Mouse (Mus musculus): ENCODE data around the gene Irgq. TPM values are rescaled to one million over a fixed set of nuclear protein-coding genes. Genes with fewer than 3 reads are reported as not detected.
"Not testable (repeated sequence)": the region's sequence is repeated elsewhere in the genome, so short reads cannot be mapped to it uniquely, and the experiment has no call there.

Irgq gene
- 8.4 and 12.5 TPM in 2 replicates for polyA plus RNA-seq (2016; fragmentation: Nextera tagmentation; extraction: Ambion mirVana)

DNA sequence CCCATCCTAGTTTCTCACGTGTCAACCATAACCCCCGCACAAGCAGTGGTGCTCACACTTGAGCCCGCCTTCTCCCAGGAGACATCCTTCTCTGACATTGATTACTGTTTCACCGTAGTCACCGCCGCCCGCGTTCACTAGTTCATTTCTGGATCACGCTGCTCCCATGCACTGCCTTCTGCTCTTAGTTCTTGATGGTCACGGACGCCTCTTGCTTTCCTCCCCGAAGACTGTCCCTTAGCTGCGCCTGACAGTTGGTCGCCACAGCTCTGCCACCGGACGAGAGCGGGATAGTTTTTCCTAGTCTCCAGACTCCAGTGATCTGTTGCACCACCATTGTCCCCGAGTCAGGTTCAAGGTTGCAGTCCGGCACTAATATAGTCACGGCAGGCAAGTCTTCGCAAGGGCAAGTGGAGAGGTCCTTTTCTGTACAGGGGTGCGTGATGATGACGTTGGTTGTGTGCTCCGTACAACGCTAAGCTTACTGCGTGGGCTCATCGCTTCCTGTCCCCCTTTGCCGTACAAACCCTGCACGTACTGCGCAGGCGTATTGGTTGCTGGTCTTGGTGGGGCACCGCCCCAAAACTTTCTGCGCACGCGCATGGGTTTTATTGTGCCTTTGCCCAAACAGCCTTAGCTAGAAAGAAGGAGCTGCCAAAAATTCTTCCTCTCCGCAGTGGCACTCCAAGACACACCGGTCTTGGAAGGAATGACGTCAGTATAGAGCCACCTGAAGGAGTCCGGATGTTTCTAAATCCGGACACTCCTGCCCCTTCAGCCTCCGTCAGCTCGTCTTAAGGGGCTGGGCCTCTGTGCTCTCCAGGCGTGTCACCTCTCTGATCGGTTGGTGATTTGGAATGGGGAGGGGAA lies at the start of gene Irgq:
Gene Irgq (plus strand): TSS at position 628 of the 870 bp plus-strand sequence.
- H3K27me3 ChIP-seq (ENCODE audit: low read depth, poor library complexity, severe bottlenecking): peaks cover 35% of the 10 kb centered on the region
- H3K4me3 ChIP-seq: peak within 1 kb of the TSS; percentile 77
- H3K36me3 ChIP-seq: peaks cover 23% of the 10 kb centered on the region
- H3K9me3 ChIP-seq (replicated peaks): no peaks in the 10 kb centered on the region
- peaks cover 43% of the 10 kb centered on the region for H3K4me1 ChIP-seq
- WGBS: 1% methylated on average over 44 of the region's 44 CpGs
- peak; percentile 97 for DNase-seq (ENCODE audit: low spot score)
- H3K27ac ChIP-seq (replicated peaks): peak within 1 kb of the TSS; percentile 87

DNA sequence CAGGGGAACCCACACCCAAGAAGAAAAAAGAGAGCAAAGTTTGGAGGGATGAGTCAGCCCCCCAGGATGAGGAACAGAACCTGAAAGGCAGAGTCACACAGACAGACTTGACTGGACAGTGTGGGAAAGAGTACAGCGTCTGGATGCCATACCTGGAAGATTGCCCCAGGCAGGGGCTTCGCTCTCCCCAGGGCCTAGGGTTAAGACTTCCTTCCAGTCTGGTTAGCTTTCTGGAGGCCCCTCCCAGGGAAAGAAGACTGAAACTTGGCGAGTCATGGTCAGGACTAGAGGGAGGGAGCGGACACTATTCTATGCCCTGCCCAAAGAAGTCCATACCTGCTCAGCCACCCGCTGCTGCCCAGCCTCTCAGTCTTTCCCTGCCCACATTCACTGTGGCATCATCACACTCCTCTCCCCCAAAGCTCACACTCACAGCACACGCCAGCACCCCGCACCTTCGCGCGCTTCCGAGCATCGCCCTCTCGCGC lies 49.5 kb upstream of the Irgq start:
- peak overlapping the region; percentile 87 for H3K4me3 ChIP-seq
- H3K36me3 ChIP-seq: no peaks in the 10 kb centered on the region
- H3K9me3 ChIP-seq (replicated peaks): no peaks in the 10 kb centered on the region
- peaks cover 59% of the 10 kb centered on the region for H3K27me3 ChIP-seq (ENCODE audit: low read depth, poor library complexity, severe bottlenecking)
- WGBS: 12% methylated on average over 14 of the region's 14 CpGs
- H3K27ac ChIP-seq (replicated peaks): peak overlapping the region; percentile 93
- H3K4me1 ChIP-seq: peaks cover 45% of the 10 kb centered on the region
- no peak for DNase-seq (ENCODE audit: low spot score)

DNA sequence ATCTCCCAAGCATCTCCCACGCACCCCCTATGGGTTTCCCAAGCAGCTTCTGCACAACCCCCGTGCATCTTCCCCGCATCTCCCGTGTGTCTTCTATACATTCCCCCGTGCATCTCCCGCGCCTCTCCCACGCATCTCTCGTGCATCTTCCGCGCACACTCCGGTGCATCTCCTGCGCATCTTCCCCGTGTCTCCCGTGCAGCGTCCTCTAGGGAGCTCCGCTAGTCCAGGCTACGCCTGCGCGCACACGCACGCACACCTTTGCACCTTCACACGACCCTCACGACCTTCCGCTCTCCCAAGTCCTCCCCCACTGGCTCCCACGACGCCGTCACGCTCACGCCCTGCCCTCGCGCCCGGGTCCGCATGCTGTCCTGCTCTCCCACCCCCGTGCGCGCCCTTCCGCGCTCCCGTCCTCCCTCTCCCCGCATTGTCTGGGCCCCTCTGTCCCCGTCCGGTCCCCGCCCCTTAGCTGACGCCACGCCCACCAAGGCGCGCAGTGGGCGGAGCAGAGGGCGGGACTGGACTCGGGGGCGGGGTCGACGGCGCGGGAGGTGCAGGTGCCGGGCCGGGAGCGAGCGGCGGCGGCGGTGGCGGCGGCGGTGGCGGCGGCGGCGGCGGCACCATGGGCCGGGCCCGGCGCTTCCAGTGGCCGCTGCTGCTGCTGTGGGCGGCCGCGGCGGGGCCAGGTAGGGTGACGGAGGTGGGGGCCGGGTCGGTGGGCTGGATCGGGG lies 48.8 kb upstream of the Irgq start, which contains the start of gene Cadm4:
Gene Cadm4 (plus strand): TSS at position 550 of the 734 bp plus-strand sequence.
- peak within 1 kb of the TSS; percentile 87 for H3K4me3 ChIP-seq
- peak within 1 kb of the TSS; percentile 93 for H3K27ac ChIP-seq (replicated peaks)
- H3K9me3 ChIP-seq (replicated peaks): no peaks in the 10 kb centered on the region
- H3K36me3 ChIP-seq: no peaks in the 10 kb centered on the region
- DNase-seq (ENCODE audit: low spot score): peak; percentile 92
- under 1% methylated on average over 81 of the region's 83 CpGs for WGBS
- peaks cover 59% of the 10 kb centered on the region for H3K27me3 ChIP-seq (ENCODE audit: low read depth, poor library complexity, severe bottlenecking)
- peaks cover 51% of the 10 kb centered on the region for H3K4me1 ChIP-seq

DNA sequence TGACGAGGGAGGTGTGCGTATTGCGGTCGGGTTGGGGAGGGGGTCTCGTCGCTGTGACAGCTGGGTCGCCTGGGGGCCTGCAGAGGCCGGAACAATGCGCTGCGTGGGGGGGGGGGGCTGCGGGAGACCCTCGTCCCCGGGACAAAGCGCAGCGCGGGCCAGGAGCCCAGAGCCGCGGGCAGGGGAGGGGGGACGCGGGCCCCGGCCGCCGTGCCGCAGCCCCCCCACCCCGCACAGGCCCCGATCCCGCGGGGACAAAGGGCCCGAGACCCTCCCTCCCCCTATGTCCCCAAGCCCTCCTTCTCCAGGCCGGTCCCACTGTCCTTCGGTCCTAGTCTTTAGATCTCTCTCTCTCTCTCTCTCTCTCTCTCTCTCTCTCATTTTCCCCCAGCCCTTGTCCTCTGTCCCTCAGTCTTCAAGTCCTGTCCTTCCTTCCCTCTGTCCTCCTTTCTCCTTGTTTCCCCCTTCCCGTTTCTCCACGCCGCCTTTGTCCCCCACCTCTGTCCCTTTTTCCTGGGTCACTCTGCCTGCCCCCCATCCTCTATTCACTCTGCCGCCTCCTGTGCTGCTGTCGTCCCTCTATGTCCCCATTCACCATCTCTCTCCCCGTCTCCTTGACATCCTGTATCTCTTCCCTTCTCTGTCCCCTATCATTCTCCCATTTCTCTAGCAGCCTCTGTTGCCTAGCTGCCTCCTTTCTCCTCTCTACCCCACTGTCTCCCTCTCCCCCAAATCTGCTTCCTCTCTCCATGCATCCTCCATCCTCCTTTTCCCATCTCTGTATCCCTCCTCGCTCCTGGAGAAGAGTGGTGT lies 48.1 kb upstream of the Irgq start:
- no peak for DNase-seq (ENCODE audit: low spot score)
- 1% methylated on average over 27 of the region's 38 CpGs for WGBS
- H3K4me1 ChIP-seq: peaks cover 58% of the 10 kb centered on the region
- peak overlapping the region; percentile 93 for H3K27ac ChIP-seq (replicated peaks)
- no peaks in the 10 kb centered on the region for H3K9me3 ChIP-seq (replicated peaks)
- H3K4me3 ChIP-seq: peak overlapping the region; percentile 87
- no peaks in the 10 kb centered on the region for H3K36me3 ChIP-seq
- peaks cover 64% of the 10 kb centered on the region for H3K27me3 ChIP-seq (ENCODE audit: low read depth, poor library complexity, severe bottlenecking)

DNA sequence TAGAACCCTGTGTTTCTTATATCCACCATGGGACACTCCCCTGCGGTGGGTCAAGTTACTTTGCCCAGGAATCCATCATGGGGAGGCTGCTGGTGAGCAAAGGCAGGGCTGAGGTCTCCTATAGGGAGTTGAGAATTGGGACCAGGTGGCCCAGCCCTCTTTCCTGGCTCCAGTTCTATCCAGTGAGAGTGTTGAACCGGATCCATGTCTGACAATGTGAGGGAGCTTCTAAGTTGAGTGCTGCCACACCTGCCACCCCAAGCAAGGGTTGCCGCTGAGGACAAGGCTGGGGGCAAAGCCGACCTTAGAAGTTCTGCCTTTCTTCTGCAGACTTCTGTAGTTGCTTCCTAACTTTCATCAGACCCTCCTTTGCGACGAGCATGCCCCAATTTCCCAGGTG lies 47.2 kb upstream of the Irgq start:
- 55% methylated on average over 6 of the region's 6 CpGs for WGBS
- H3K9me3 ChIP-seq (replicated peaks); H3K27ac ChIP-seq (replicated peaks); H3K36me3 ChIP-seq; DNase-seq (ENCODE audit: low spot score): not testable (repeated sequence)
- peaks cover 62% of the 10 kb centered on the region for H3K4me1 ChIP-seq
- peak overlapping the region; percentile 87 for H3K4me3 ChIP-seq
- H3K27me3 ChIP-seq (ENCODE audit: low read depth, poor library complexity, severe bottlenecking): peaks cover 64% of the 10 kb centered on the region

DNA sequence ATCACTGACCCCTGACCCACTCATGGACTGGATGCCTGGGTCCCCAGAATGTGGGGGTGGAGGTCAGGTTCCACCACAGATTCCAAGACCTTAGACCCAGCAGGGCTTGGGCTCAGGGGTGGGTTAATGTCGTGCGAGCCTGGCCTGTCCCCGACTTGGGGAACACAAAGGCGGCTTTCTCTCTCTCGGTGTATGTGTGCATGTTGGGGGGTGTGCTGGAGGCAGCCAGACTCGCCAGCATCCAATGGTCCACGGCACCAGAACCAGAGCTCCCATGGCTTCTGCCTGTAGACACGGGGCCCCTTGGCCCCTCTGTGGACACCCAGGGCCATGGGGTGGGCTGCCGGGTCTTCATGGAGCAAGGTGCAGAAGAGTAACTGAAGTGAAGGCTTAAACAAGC lies 45.0 kb upstream of the Irgq start:
- Histone ChIP-seq H3K36me3 (peaks cover 14% of the 10 kb centered on the region), H3K4me1 (peaks cover 62% of the 10 kb centered on the region), H3K4me3 (peak overlapping the region; percentile 9; the same call in 1 of the 2 replicates), H3K27ac (replicated peaks) (peak overlapping the region; percentile 81; the same call in 1 of the 2 replicates), H3K27me3 (ENCODE audit: low read depth, poor library complexity, severe bottlenecking) (peaks cover 44% of the 10 kb centered on the region), H3K9me3 (replicated peaks) (no peaks in the 10 kb centered on the region)
- 78% methylated on average over 9 of the region's 9 CpGs for WGBS
- no peak for DNase-seq (ENCODE audit: low spot score)

DNA sequence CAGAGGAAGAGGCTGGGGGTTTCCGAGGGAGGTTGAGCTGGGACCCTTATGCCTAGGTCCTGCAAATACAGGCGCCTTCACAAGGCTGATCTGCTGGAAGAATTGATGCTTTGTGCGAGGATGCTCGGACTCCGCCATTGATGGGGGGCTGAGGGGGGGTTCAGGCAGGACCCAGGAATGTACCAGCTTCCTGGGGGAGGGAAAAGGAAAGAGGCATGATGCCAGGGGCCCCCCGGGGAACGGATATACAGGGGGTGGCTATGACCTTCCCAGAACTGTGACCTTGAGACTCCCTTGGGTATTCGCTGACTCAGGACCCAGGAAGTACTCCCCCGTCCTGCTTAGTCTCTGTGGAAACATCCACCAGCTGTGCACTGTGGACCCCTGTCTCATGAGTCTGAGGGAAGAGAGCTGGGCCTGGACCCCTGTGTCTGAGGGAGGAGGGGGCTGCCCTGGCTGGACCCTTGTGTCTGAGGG lies 43.8 kb upstream of the Irgq start:
- Histone ChIP-seq H3K4me3 (peak overlapping the region; percentile 35; the same call in 1 of the 2 replicates), H3K4me1 (peaks cover 50% of the 10 kb centered on the region)
- WGBS: 72% methylated on average over 9 of the region's 9 CpGs

DNA sequence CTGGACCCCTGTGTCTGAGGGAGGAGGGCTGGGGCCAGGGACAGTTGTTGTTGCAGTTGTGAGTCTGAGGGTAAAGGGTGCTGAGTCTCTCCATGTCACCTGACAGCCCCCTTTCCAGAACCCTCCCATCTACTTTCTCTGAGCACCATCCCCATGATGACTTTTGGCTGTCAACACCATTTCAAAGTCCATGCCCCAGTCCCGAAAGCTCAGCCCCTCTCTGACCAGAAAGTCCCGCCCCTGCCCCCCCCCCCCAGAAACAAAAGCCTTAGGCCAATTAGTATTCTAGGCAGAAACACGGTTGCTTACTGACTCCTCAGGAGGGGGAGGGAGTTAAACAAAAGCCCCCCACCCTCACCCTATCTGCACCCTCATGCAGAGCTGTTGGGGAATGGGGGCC lies 43.1 kb upstream of the Irgq start:
- Histone ChIP-seq H3K27me3 (ENCODE audit: low read depth, poor library complexity, severe bottlenecking) (peaks cover 26% of the 10 kb centered on the region), H3K4me3 (no peak overlapping the region), H3K4me1 (peaks cover 48% of the 10 kb centered on the region), H3K36me3 (peaks cover 31% of the 10 kb centered on the region), H3K27ac (replicated peaks) (peak overlapping the region; percentile 81), H3K9me3 (replicated peaks) (no peaks in the 10 kb centered on the region)
- WGBS: 50% methylated on average over 3 of the region's 3 CpGs
- DNase-seq (ENCODE audit: low spot score): no peak

More for the DNA sequence above, 43.8 kb upstream of the Irgq start:
- Histone ChIP-seq H3K27ac (replicated peaks) (peak overlapping the region; percentile 81), H3K9me3 (replicated peaks) (no peaks in the 10 kb centered on the region), H3K36me3 (peaks cover 23% of the 10 kb centered on the region), H3K27me3 (ENCODE audit: low read depth, poor library complexity, severe bottlenecking) (peaks cover 32% of the 10 kb centered on the region)
- no peak for DNase-seq (ENCODE audit: low spot score)

DNA sequence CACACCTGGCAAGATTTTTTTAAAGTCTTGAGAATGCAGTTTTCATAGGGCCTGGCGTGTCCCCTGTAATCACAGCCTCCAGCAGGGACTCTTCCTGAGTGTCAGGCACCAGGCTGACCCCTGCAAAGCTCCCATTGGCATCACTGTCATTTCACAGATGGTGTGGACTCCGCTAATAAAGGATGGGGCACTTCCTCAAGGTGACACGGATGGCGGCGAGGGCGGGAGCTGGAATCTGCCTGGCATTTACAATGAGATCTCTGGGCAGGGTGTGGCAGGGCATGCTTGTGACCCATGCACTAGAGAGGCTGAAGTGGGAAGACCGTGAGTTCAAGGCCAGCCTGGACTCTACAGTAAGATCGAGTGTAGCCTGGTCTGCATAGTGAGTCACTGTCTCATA lies 42.2 kb upstream of the Irgq start:
- Histone ChIP-seq H3K9me3 (replicated peaks) (no peaks in the 10 kb centered on the region), H3K36me3 (peaks cover 31% of the 10 kb centered on the region), H3K4me3 (no peak overlapping the region), H3K27ac (replicated peaks) (no peak overlapping the region), H3K4me1 (peaks cover 41% of the 10 kb centered on the region), H3K27me3 (ENCODE audit: low read depth, poor library complexity, severe bottlenecking) (peaks cover 18% of the 10 kb centered on the region; the same call in 1 of the 2 replicates)
- 88% methylated on average over 8 of the region's 8 CpGs for WGBS
- no peak for DNase-seq (ENCODE audit: low spot score)

DNA sequence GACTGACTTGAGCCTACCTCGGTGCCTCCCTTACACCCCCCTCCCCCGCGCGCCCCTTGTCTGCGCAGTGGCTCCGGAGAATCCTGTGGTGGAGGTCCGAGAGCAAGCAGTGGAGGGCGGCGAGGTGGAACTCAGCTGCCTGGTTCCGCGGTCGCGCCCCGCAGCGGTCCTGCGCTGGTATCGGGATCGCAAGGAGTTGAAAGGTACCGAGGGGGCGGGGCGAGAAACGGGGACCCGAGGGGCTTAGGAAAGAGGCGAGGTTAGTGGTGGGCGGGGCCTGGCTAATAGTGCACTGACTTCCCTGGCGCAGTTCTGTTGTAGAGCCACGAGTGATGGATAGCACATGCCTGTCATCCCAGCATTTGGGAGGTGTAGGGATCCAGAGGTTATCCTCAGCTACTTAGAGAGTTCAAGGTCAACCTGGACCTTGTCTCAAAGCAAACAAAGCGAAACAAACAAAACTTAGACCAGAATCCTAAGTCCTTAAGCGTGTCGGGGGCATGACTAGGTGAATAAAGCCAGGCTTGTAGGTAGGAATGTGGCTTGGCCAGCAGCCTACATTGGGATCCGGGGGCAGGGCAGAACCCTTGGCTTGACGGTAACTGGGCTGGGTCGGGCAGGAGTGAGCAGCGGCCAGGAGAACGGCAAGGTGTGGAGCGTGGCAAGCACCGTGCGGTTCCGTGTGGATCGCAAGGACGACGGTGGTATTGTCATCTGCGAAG lies 30.5 kb upstream of the Irgq start:
- H3K4me1 ChIP-seq: peaks cover 34% of the 10 kb centered on the region
- H3K27me3 ChIP-seq (ENCODE audit: low read depth, poor library complexity, severe bottlenecking): peaks cover 66% of the 10 kb centered on the region
- WGBS: 15% methylated on average over 43 of the region's 43 CpGs
- peaks cover 8% of the 10 kb centered on the region; the same call in 1 of the 2 replicates for H3K9me3 ChIP-seq (replicated peaks)
- peak overlapping the region; percentile 36 for H3K4me3 ChIP-seq
- H3K27ac ChIP-seq (replicated peaks): no peak overlapping the region
- DNase-seq (ENCODE audit: low spot score): peak; percentile 38
- H3K36me3 ChIP-seq: peaks cover 39% of the 10 kb centered on the region

DNA sequence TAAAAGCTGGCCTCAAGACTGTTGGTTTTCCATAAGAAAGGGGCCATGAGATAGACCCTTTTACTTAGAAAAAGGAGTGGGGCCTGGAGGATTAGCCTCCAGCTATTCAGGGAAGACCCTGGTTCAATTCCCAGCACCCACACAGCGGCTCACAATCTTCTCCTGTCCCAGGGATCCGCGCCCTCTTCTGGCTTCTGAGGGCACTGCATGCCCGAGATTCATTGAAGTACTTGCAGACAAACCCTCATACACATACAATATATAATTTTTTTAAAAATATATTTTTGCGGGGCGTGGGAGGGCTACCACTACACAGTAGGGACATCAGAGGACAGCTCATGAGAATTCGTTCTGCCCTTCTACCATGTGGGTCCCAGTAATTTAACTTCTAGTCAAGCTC lies 29.6 kb upstream of the Irgq start:
- 33% methylated on average over 7 of the region's 7 CpGs for WGBS
- peak; percentile 51 for DNase-seq (ENCODE audit: low spot score)
- no peak overlapping the region for H3K4me3 ChIP-seq
- H3K27ac ChIP-seq (replicated peaks): no peak overlapping the region
- H3K36me3 ChIP-seq: peaks cover 38% of the 10 kb centered on the region
- peaks cover 44% of the 10 kb centered on the region for H3K4me1 ChIP-seq
- H3K27me3 ChIP-seq (ENCODE audit: low read depth, poor library complexity, severe bottlenecking): peaks cover 66% of the 10 kb centered on the region
- peaks cover 8% of the 10 kb centered on the region; the same call in 1 of the 2 replicates for H3K9me3 ChIP-seq (replicated peaks)
